Mouse (Mus musculus) Patski (cell line): ENCODE results near the gene Unc5c. TPM values are rescaled to one million over a fixed set of nuclear protein-coding genes. Genes with fewer than 3 reads are reported as not detected.

Source experiments
- ATAC-seq: fragments of 100-300 bp; one replicate; pipeline ENCODE4 v1.8.0; 2021
- CTCF ChIA-PET: fragments of 350-600 bp; sonication (Branson Sonifier 250); formaldehyde crosslinking; loops from one replicate; lab custom pipeline; 2022; ENCODE audit warnings: inconsistent platforms; lab: Charles Lee
- POLR2A ChIA-PET: fragments of 350-600 bp; sonication (Branson Sonifier 250); formaldehyde crosslinking; loops from one replicate; lab custom pipeline; 2022; ENCODE audit warnings: antibody characterized with exemption, inconsistent platforms; lab: Charles Lee
- DNase-seq: peaks from one replicate; pipeline ENCODE4 v3.0.0-alpha.2; 2011; ENCODE audit warnings: low read depth, low spot score
- H3K27me3 ChIP-seq: fragments of 371-371 bp; one replicate; pipeline ENCODE4 v1.5.1; 2021
- CTCF ChIP-seq: fragments of 100-300 bp; IDR thresholded peaks from one replicate; pipeline ENCODE4 v1.5.1; 2021
- in situ Hi-C: fragments of 300-500 bp; cut with MboI; formaldehyde crosslinking; loops from 3 replicates; pipeline ENCODE4 v1.11.1; 2018; ENCODE audit warnings: low pct_unique_long_range_greater_than_20kb, mixed read lengths
- polyA plus RNA-seq: library from polyadenylated mRNA; unstranded; gene quantifications from one replicate; pipeline ENCODE4 v1.2.3, GENCODE M21; 2021

The Unc5c gene
- polyA plus RNA-seq, 1 experiment from 2014 or later: under 0.01 TPM

DNA sequence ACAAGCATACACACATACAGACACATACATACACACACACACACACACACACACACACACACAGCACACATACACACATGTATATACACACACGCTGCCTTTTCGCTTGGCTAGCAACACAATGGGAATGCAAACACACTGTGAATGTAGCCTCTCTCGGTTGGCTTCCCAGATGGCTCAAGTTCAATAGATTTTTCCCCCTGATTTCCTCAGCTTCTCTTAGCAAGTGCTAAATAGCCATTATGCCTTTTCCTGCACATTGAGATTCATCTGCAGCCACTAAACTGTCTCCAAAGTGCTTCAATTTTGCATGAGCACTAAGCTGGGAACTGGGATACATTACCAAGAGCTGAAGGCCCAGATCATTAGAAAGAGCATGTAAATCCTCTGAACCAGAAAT lies 226.8 kb downstream of the Unc5c start:
- POLR2A ChIA-PET: no interaction called here
- no peaks in the 10 kb centered on the region for H3K27me3 ChIP-seq
- in situ Hi-C loops: no loop called here
- no peak for DNase-seq
- CTCF ChIA-PET: interaction anchor here (1.1 to 1.3 kb wide), 2 partner anchors 10 to 18 kb away, joined by 3 read pairs; no protein-coding TSS in a partner anchor
- ATAC-seq: no peak
- no peak for TF ChIP-seq CTCF

- CTCF ChIA-PET: interaction anchor here (1.8 kb wide), 1 partner anchor 18 kb away, joined by 3 read pairs; no protein-coding TSS in a partner anchor
- POLR2A ChIA-PET: no interaction called here
- in situ Hi-C loops: no loop called here
- H3K27me3 ChIP-seq: no peaks in the 10 kb centered on the region
- no peak for ATAC-seq
- DNase-seq: no peak
- no peak for TF ChIP-seq CTCF
Measured at GRCm38 (mm10) chr3:141699177-141699576, 234.2 kb downstream of the Unc5c start.

- ATAC-seq (no peak), DNase-seq (no peak)
- POLR2A ChIA-PET: no interaction called here
- in situ Hi-C loops: no loop called here
- no peak for TF ChIP-seq CTCF
- CTCF ChIA-PET: interaction anchor here (1.0 kb wide), 1 partner anchor 9 kb away, joined by 3 read pairs; no protein-coding TSS in a partner anchor
- H3K27me3 ChIP-seq: no peaks in the 10 kb centered on the region
Measured at GRCm38 (mm10) chr3:141701381-141701909, 236.4 kb downstream of the Unc5c start.

GRCm38 (mm10) chr3:141711601-141712000 lies 246.6 kb downstream of the Unc5c start:
- DNase-seq (no peak), ATAC-seq (no peak)
- H3K27me3 ChIP-seq: no peaks in the 10 kb centered on the region
- ChIA-PET CTCF (no interaction called here), POLR2A (no interaction called here)
- in situ Hi-C loops: no loop called here
- no peak for TF ChIP-seq CTCF

GRCm38 (mm10) chr3:141716371-141716770 lies 251.4 kb downstream of the Unc5c start:
- TF ChIP-seq CTCF: no peak
- ATAC-seq (no peak), DNase-seq (no peak)
- in situ Hi-C loops: no loop called here
- ChIA-PET POLR2A (no interaction called here), CTCF (interaction anchor here (1.4 kb wide), 1 partner anchor 22 kb away, joined by 4 read pairs; no protein-coding TSS in a partner anchor)
- H3K27me3 ChIP-seq: no peaks in the 10 kb centered on the region

- no peak for DNase-seq
- no peak for TF ChIP-seq CTCF
- ATAC-seq: no peak
- in situ Hi-C loops: no loop called here
- no peaks in the 10 kb centered on the region for H3K27me3 ChIP-seq
- ChIA-PET CTCF (no interaction called here), POLR2A (no interaction called here)
Measured at GRCm38 (mm10) chr3:141719050-141719449, 254.0 kb downstream of the Unc5c start.

GRCm38 (mm10) chr3:141724499-141724898 lies 259.5 kb downstream of the Unc5c start:
- ATAC-seq: no peak
- TF ChIP-seq CTCF: no peak
- in situ Hi-C loops: no loop called here
- H3K27me3 ChIP-seq: no peaks in the 10 kb centered on the region
- ChIA-PET CTCF (no interaction called here), POLR2A (no interaction called here)
- no peak for DNase-seq

- DNase-seq (no peak), ATAC-seq (no peak)
- ChIA-PET CTCF (no interaction called here), POLR2A (no interaction called here)
- TF ChIP-seq CTCF: no peak
- H3K27me3 ChIP-seq: no peaks in the 10 kb centered on the region
- in situ Hi-C loops: no loop called here
Measured at GRCm38 (mm10) chr3:141725432-141725831, 260.4 kb downstream of the Unc5c start.

GRCm38 (mm10) chr3:141733844-141734243 lies 268.8 kb downstream of the Unc5c start:
- H3K27me3 ChIP-seq: no peaks in the 10 kb centered on the region
- DNase-seq: no peak
- no peak for ATAC-seq
- CTCF ChIA-PET: no interaction called here
- TF ChIP-seq CTCF: no peak
- in situ Hi-C loops: no loop called here
- POLR2A ChIA-PET: no interaction called here

GRCm38 (mm10) chr3:141735285-141735684 lies 270.3 kb downstream of the Unc5c start:
- no peak for ATAC-seq
- in situ Hi-C loops: no loop called here
- DNase-seq: no peak
- TF ChIP-seq CTCF: no peak
- POLR2A ChIA-PET: no interaction called here
- CTCF ChIA-PET: interaction anchor here (0.7 kb wide), 1 partner anchor 26 kb away, joined by 3 read pairs; no protein-coding TSS in a partner anchor
- H3K27me3 ChIP-seq: no peaks in the 10 kb centered on the region

GRCm38 (mm10) chr3:141745322-141745721 lies 280.3 kb downstream of the Unc5c start:
- ATAC-seq: no peak
- in situ Hi-C loops: no loop called here
- no peaks in the 10 kb centered on the region for H3K27me3 ChIP-seq

More at GRCm38 (mm10) chr3:141745322-141745721, 280.3 kb downstream of the Unc5c start:
- ChIA-PET POLR2A (no interaction called here), CTCF (no interaction called here)
- no peak for TF ChIP-seq CTCF
- no peak for DNase-seq
